Mouse (Mus musculus) E14TG2a.4 (cell line): ENCODE data around the gene Nr2f6.
A peak's percentile ranks its signal among the peaks of the same experiment; 100 is the strongest.

Experiments
- H3K27me3 ChIP-seq: 2 replicates; pipeline ENCODE4 v1.6.1; 2014; ENCODE audit warnings: low read length, control low read depth; ENCODE audit not compliant: insufficient read depth
- H3K36me3 ChIP-seq: 2 replicates; pipeline ENCODE4 v1.6.1; 2014; ENCODE audit warnings: low read length, control low read depth; ENCODE audit not compliant: insufficient read depth
- H3K4me1 ChIP-seq: replicated peaks from 2 replicates; pipeline ENCODE4 v1.6.1; 2014; ENCODE audit warnings: low read depth, low read length, control low read depth
- H3K4me3 ChIP-seq: replicated peaks from 2 replicates; pipeline ENCODE4 v1.5.1; 2014; ENCODE audit warnings: mild to moderate bottlenecking, low read length
- H3K9me3 ChIP-seq: 2 replicates; pipeline ENCODE4 v1.6.1; 2014; ENCODE audit warnings: low read length, control low read depth
- CTCF ChIP-seq: conservative IDR thresholded peaks from 2 replicates; pipeline ENCODE4 v1.5.1; 2014; ENCODE audit warnings: low read length
- NANOG ChIP-seq: IDR thresholded peaks from 2 replicates; pipeline ENCODE4 v1.6.1; 2014; ENCODE audit warnings: borderline replicate concordance, low read length, mixed read lengths
- POU5F1 ChIP-seq: IDR thresholded peaks from 2 replicates; pipeline ENCODE4 v1.6.1; 2014; ENCODE audit warnings: low read length, borderline replicate concordance

The Nr2f6 gene

DNA sequence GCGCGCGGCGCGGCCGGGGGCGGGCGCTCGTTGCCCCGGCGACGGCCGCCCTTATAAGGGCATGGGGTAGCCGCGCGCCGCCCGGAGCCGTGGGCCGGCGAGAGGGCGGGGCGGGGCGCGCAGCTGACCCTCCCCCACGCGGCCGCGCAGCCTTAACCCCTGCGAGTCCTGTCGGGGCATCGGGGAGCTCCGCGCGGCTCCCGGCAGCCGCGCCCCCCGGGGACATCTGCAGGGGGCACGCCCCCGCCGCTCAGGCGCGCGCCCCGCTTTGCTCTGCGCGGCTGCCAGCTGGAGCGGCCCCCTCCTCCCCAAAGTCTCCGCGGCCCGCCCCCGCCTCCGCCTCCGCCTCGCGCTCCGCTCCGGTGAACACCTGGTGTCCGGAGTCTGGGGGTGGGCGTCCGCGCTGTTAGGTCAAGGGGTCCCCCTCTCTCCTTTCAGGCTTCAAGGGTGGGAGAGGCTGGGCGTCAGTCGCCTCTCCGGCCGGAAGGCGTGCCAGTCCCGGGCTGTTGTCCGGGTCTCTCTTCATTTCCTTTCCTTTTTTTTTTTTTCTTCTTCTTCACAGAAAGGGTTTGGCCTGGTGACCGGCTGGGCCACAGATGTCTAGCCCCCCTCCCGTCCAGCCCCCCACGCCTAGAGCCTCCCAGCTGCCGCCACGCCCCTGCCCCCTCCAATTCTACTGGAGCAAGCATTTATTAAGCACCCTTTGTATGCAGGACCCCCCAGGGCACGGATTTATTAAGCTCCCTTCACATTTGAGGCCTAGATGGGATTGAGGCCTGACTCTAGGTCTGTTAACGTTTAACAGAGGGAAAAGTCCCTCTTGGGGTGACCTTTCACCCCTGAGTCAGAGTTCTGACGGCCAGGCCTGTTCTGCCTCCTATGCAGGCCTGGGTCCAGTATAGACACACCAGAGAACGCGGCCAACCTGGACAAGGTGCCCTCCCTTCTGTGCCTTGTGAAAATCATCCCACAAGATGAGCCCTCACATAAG lies 506 bp upstream of the Nr2f6 start:
- Histone ChIP-seq H3K36me3 (peaks cover 22% of the 10 kb centered on the region), H3K9me3 (no peaks in the 10 kb centered on the region), H3K27me3 (peaks cover 36% of the 10 kb centered on the region), H3K4me1 (peaks cover 77% of the 10 kb centered on the region), H3K4me3 (peak overlapping the region; percentile 93)
- TF ChIP-seq POU5F1 = no peak
- no peak for TF ChIP-seq NANOG
- no peak for TF ChIP-seq CTCF

GRCm38 (mm10) chr8:71380178-71381171 lies 1.3 kb downstream of the Nr2f6 start:
- H3K9me3 ChIP-seq = no peaks in the 10 kb centered on the region
- H3K27me3 ChIP-seq = peaks cover 50% of the 10 kb centered on the region
- H3K36me3 ChIP-seq = peaks cover 32% of the 10 kb centered on the region
- TF ChIP-seq POU5F1 = no peak
- no peak for TF ChIP-seq CTCF
- no peak for TF ChIP-seq NANOG
- peak overlapping the region; percentile 93 for H3K4me3 ChIP-seq
- H3K4me1 ChIP-seq = peaks cover 73% of the 10 kb centered on the region

GRCm38 (mm10) chr8:71379512-71380075 lies 2.2 kb downstream of the Nr2f6 start:
- H3K9me3 ChIP-seq = no peaks in the 10 kb centered on the region
- peaks cover 50% of the 10 kb centered on the region for H3K27me3 ChIP-seq
- peak overlapping the region; percentile 93 for H3K4me3 ChIP-seq
- no peak for TF ChIP-seq NANOG
- TF ChIP-seq POU5F1 = no peak
- no peak for TF ChIP-seq CTCF
- peaks cover 73% of the 10 kb centered on the region for H3K4me1 ChIP-seq
- peaks cover 40% of the 10 kb centered on the region for H3K36me3 ChIP-seq

- Histone ChIP-seq H3K4me3 (0 out of 2 replicates have a peak overlapping the region, but pooled peaks have one; percentile 93), H3K9me3 (no peaks in the 10 kb centered on the region), H3K4me1 (peaks cover 73% of the 10 kb centered on the region), H3K36me3 (peaks cover 46% of the 10 kb centered on the region), H3K27me3 (peaks cover 50% of the 10 kb centered on the region)
- TF ChIP-seq CTCF = no peak
- TF ChIP-seq NANOG = no peak
- no peak for TF ChIP-seq POU5F1
Measured at GRCm38 (mm10) chr8:71379008-71379407, 2.8 kb downstream of the Nr2f6 start.

DNA sequence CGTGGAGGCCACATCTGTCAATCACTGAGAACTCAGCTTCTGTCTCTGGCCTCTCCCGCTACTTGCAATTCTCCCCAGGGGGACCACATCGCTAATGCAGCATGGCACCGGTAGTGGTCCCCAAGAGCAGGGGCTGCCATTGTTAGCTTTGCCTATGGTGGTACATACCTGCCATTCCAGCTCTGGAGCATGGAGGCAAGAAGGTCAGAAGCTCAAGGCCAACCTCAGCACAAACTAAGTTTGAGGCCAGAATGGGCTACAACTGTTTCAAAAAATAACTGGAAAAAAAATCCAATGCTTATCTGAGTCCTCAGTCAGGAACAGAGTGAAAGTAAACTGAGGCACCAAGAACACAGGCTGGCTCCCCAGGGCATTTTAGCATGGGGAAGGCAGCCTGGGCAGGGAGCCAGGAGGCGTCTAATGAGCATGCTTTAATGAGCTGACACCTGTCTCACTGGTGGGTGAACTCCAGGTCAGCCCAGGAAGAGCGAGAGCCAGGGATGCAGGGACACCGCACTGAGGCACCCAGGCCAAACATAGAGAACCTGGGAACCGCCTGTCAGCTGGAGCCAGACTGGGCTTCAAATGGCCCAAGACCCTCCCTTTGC lies 5.2 kb downstream of the Nr2f6 start:
- Histone ChIP-seq H3K4me1 (peaks cover 66% of the 10 kb centered on the region), H3K4me3 (peak overlapping the region; percentile 74), H3K27me3 (peaks cover 50% of the 10 kb centered on the region), H3K9me3 (no peaks in the 10 kb centered on the region), H3K36me3 (peaks cover 63% of the 10 kb centered on the region)
- TF ChIP-seq NANOG (no peak), POU5F1 (no peak), CTCF (no peak)

DNA sequence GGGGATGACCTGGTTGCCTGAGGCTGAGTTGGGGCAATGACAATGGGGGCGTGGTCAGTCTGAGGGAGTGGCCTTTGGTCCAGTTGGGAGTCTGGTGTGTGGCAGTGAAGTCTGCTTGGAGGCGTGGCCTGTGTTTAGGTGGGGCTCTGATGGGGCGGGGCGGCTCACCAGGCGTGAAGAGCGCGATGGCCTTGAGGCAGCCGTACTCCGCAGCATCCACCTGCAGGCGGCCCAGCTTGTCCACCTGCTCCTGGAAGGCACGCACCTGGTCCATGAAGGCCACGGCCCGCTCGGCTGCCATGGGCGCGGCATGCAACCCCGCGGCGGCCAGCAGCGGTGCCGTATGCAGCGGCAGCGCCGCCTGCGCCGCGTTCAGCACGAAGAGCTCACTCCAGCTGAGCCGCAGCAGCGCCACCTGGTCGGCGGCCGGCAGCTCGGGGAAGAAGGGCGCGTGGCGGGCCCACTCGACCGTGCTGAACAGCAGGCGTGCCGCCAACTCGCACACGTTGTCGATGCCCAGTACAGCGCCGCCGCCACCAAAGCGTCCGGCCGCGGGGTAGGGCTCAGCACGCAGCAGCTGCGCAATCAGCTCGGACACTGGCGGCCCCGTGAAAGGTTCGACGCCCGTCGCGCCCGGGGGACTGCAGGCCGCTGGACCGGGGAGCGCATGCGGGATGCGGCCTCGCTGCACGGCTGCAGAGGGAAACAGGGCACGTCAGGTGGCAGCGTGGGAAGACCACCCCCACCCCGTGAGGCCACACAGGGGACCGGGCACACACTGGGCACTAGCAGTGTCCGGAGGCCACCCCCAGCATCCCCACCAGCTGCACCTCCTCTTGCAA lies 6.0 kb downstream of the Nr2f6 start:
- peak overlapping the region; percentile 74 for H3K4me3 ChIP-seq

More for the DNA sequence above, 6.0 kb downstream of the Nr2f6 start:
- TF ChIP-seq NANOG (no peak), POU5F1 (no peak), CTCF (no peak)
- Histone ChIP-seq H3K27me3 (peaks cover 49% of the 10 kb centered on the region), H3K9me3 (no peaks in the 10 kb centered on the region), H3K4me1 (peaks cover 67% of the 10 kb centered on the region), H3K36me3 (peaks cover 63% of the 10 kb centered on the region)
